Mouse (Mus musculus) G1E (cell line): ENCODE measurements at regions not wholly inside any gene's neighbourhood (a gene's known extent, or its start where the extent isn't known, plus 50 kb on each side); places are given as distances from the start of the nearest gene placed in this dataset.

Experiments
- CTCF ChIP-seq: IDR thresholded peaks from 2 replicates; pipeline ENCODE4 v1.5.1; 2012; ENCODE audit warnings: low read depth, low read length, inconsistent platforms, mixed read lengths
- GATA1 ChIP-seq: IDR thresholded peaks from 2 replicates; pipeline ENCODE4 v1.6.1; 2012; ENCODE audit warnings: borderline replicate concordance, low read length, inconsistent platforms, mixed read lengths
- GATA2 ChIP-seq: IDR thresholded peaks from 2 replicates; pipeline ENCODE4 v1.6.1; 2012; ENCODE audit warnings: low read depth, low read length, inconsistent platforms, borderline replicate concordance
- POLR2AphosphoS5 ChIP-seq: IDR thresholded peaks from 2 replicates; pipeline ENCODE4 v1.6.1; 2012; ENCODE audit warnings: low read depth, low read length, inconsistent platforms; ENCODE audit not compliant: insufficient replicate concordance
- TAL1 ChIP-seq: conservative IDR thresholded peaks from 2 replicates; pipeline ENCODE4 v1.6.1; 2012; ENCODE audit warnings: low read depth, low read length, inconsistent platforms, mixed read lengths

GRCm38 (mm10) chr6:31638434-31639220, 74.8 kb upstream of the Podxl start:
- TF ChIP-seq CTCF (no peak), TAL1 (no peak), GATA1 (no peak), POLR2AphosphoS5 (no peak), GATA2 (no peak)
